Mouse (Mus musculus) kidney, postnatal 0 days (tissue): ENCODE measurements around the gene Sh3bgrl2. TPM values are rescaled to one million over a fixed set of nuclear protein-coding genes. Genes with fewer than 3 reads are reported as not detected.
A peak's percentile ranks its signal among the peaks of the same experiment; 100 is the strongest.

Source experiments
- ATAC-seq: fragments of 200-750 bp; cut with Nextera tagmentation; replicated peaks from 2 replicates; pipeline ENCODE4 v1.8.0; 2017; ENCODE audit warnings: low read depth, moderate number of reproducible peaks, moderate TSS enrichment, moderate library complexity; ENCODE audit not compliant: low FRiP score
- DNase-seq: peaks from one replicate; pipeline ENCODE4 v3.0.0-alpha.2; 2016; ENCODE audit warnings: low spot score
- H3K27ac ChIP-seq: fragments of 300-500 bp; sonication (generic); 2 replicates; pipeline ENCODE4 v1.5.1; 2014; ENCODE audit warnings: mild to moderate bottlenecking
- H3K27me3 ChIP-seq: fragments of 300-500 bp; sonication (generic); 2 replicates; pipeline ENCODE4 v1.6.1; 2014; ENCODE audit warnings: low read length, mixed read lengths; ENCODE audit not compliant: insufficient read depth
- H3K36me3 ChIP-seq: fragments of 300-500 bp; sonication (generic); 2 replicates; pipeline ENCODE4 v1.6.1; 2014; ENCODE audit warnings: low read length, mixed read lengths; ENCODE audit not compliant: insufficient read depth
- H3K4me1 ChIP-seq: fragments of 300-500 bp; sonication (generic); replicated peaks from 2 replicates; pipeline ENCODE4 v1.6.1; 2014; ENCODE audit warnings: antibody characterized with exemption, low read length, mixed read lengths; ENCODE audit not compliant: insufficient read depth
- H3K4me2 ChIP-seq: fragments of 300-500 bp; sonication (generic); 2 replicates; pipeline ENCODE4 v1.6.1; 2014; ENCODE audit warnings: mild to moderate bottlenecking, low read length, moderate library complexity, mixed read lengths
- H3K4me3 ChIP-seq: fragments of 300-500 bp; sonication (generic); replicated peaks from 2 replicates; pipeline ENCODE4 v1.5.1; 2014; ENCODE audit warnings: low read depth, low read length
- H3K9ac ChIP-seq: fragments of 300-500 bp; sonication (generic); 2 replicates; pipeline ENCODE4 v1.6.1; 2014; ENCODE audit warnings: low read depth, low read length
- H3K9me3 ChIP-seq: fragments of 300-500 bp; sonication (generic); replicated peaks from 2 replicates; pipeline ENCODE4 v1.6.1; 2016; ENCODE audit warnings: low read length, inconsistent platforms, mixed read lengths
- CTCF ChIP-seq: IDR thresholded peaks from 2 replicates; pipeline ENCODE4 v1.5.1; 2016; ENCODE audit warnings: antibody characterized with exemption, low read depth, mild to moderate bottlenecking, moderate library complexity
- WGBS: fragments of 180-500 bp; shearing (Covaris S2); extraction: QIAGEN DNeasy Blood & Tissue Kit; methylation state at CpG from one replicate; pipeline ENCODE4 v1.1.7; 2014; 5-methylcytosine and 5-hydroxymethylcytosine counted together
- polyA plus RNA-seq: library from polyadenylated mRNA; unstranded; fragments of >200 nt; fragmentation: Nextera tagmentation; extraction: Ambion mirVana; gene quantifications from 2 replicates; pipeline ENCODE4 v1.2.1, GENCODE M21; 2015

Sh3bgrl2 gene
- polyA plus RNA-seq, 1 experiment from 2014 or later, result 26.6 TPM

GRCm38 (mm10) chr9:83575403-83575802 lies 27.3 kb downstream of the Sh3bgrl2 start:
- Histone ChIP-seq H3K4me2 (no peak overlapping the region), H3K27me3 (no peaks in the 10 kb centered on the region), H3K4me1 (peaks cover 3% of the 10 kb centered on the region), H3K9ac (no peak overlapping the region), H3K9me3 (no peaks in the 10 kb centered on the region), H3K4me3 (no peak overlapping the region), H3K36me3 (no peaks in the 10 kb centered on the region), H3K27ac (no peak overlapping the region)
- ATAC-seq, result no peak
- no peak for DNase-seq
- no peak for TF ChIP-seq CTCF
- WGBS, result 65% methylated on average over 4 of the region's 4 CpGs

DNA sequence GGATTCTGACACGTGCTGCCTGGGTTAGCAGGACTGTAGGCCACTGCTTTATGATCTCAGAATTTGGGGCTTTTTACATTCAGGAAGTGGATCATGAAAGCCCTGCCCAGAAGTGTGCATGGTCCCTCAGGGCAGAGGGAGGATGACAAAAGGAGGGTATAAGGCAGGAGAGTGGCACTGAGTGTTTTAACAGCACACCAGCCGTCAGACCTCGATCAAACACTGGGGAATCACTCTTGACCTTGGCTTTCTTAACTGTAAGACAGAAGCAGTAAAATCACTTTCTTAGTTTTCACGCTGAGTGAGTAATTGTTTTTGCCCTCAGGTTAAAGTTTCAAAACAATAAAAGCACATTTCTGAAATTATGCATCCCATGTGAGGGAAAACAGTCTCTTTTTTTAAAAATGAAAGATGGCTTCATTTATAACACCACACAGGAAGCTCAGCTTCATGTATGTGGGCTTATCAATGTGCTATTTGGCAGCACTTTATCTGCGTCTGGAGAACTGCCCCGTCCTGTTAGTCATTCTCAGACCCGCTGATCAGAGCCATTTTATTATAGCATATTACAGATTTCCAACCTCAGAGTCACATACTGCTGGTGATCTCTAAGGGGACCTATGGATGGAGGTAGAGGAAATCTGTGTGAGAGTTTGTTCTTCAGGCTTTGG lies 28.0 kb downstream of the Sh3bgrl2 start:
- 35% methylated on average over 7 of the region's 7 CpGs for WGBS
- no peaks in the 10 kb centered on the region for H3K36me3 ChIP-seq
- no peaks in the 10 kb centered on the region for H3K27me3 ChIP-seq
- no peaks in the 10 kb centered on the region for H3K9me3 ChIP-seq
- DNase-seq (no peak), ATAC-seq (no peak)
- no peak for TF ChIP-seq CTCF
- no peak overlapping the region for H3K4me2 ChIP-seq
- peaks cover 3% of the 10 kb centered on the region for H3K4me1 ChIP-seq
- H3K9ac ChIP-seq, result no peak overlapping the region
- H3K27ac ChIP-seq, result no peak overlapping the region
- H3K4me3 ChIP-seq, result no peak overlapping the region

- Histone ChIP-seq H3K4me1 (peaks cover 3% of the 10 kb centered on the region), H3K27me3 (no peaks in the 10 kb centered on the region), H3K9me3 (no peaks in the 10 kb centered on the region), H3K4me2 (no peak overlapping the region), H3K36me3 (no peaks in the 10 kb centered on the region), H3K4me3 (no peak overlapping the region), H3K27ac (no peak overlapping the region), H3K9ac (no peak overlapping the region)
- ATAC-seq (no peak; the same call in 1 of the 2 replicates), DNase-seq (peak; percentile 81)
- WGBS, result 30% methylated on average over 3 of the region's 3 CpGs
- peak; percentile 88 for TF ChIP-seq CTCF
Measured at GRCm38 (mm10) chr9:83576689-83577057, 28.5 kb downstream of the Sh3bgrl2 start.

- no peak for TF ChIP-seq CTCF
- Histone ChIP-seq H3K27ac (no peak overlapping the region), H3K9me3 (no peaks in the 10 kb centered on the region), H3K9ac (no peak overlapping the region), H3K4me2 (no peak overlapping the region), H3K4me1 (peaks cover 3% of the 10 kb centered on the region), H3K4me3 (no peak overlapping the region), H3K27me3 (no peaks in the 10 kb centered on the region), H3K36me3 (no peaks in the 10 kb centered on the region)
- DNase-seq (no peak), ATAC-seq (no peak)
- WGBS, result 89% methylated on average over 7 of the region's 7 CpGs
Measured at GRCm38 (mm10) chr9:83577260-83577659, 29.1 kb downstream of the Sh3bgrl2 start.

GRCm38 (mm10) chr9:83579049-83579448 lies 30.9 kb downstream of the Sh3bgrl2 start:
- Histone ChIP-seq H3K9ac (no peak overlapping the region), H3K27me3 (no peaks in the 10 kb centered on the region), H3K4me1 (no peaks in the 10 kb centered on the region; the same call in 1 of the 2 replicates), H3K27ac (no peak overlapping the region), H3K36me3 (no peaks in the 10 kb centered on the region), H3K4me2 (no peak overlapping the region), H3K4me3 (no peak overlapping the region), H3K9me3 (no peaks in the 10 kb centered on the region)
- TF ChIP-seq CTCF, result no peak
- DNase-seq (no peak), ATAC-seq (no peak)
- 76% methylated on average over 4 of the region's 4 CpGs for WGBS

DNA sequence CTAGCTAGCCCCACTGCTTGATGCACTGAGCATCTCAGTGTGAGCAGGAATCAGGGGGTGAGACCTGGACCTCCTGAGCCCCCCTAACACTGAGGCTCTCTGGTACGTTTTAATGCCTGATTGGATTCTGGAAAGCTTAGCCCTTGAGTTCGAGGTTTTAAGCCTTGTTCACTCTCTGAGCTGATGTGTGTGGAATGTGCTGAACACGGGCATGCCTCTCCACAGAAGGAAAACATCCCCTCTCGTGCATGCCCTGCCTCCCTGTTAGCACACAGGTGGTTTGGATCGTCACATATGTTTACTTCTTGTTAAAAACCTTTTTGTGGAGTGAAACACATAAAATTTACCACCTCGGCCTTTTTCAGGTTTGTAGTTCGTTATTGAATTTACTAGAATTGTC lies 34.6 kb downstream of the Sh3bgrl2 start:
- no peak for TF ChIP-seq CTCF
- 36% methylated on average over 7 of the region's 7 CpGs for WGBS
- no peaks in the 10 kb centered on the region for H3K4me1 ChIP-seq

More for the DNA sequence above, 34.6 kb downstream of the Sh3bgrl2 start:
- H3K4me3 ChIP-seq, result no peak overlapping the region
- peak overlapping the region; percentile 10; the same call in 1 of the 2 replicates for H3K27ac ChIP-seq
- no peaks in the 10 kb centered on the region for H3K27me3 ChIP-seq
- no peak for ATAC-seq
- H3K9me3 ChIP-seq, result no peaks in the 10 kb centered on the region
- no peak overlapping the region for H3K4me2 ChIP-seq
- H3K9ac ChIP-seq, result no peak overlapping the region
- no peak for DNase-seq
- no peaks in the 10 kb centered on the region for H3K36me3 ChIP-seq
